Mouse (Mus musculus) lung, postnatal 0 days (tissue): ENCODE data around the gene Sh3glb1. TPM values are rescaled to one million over a fixed set of nuclear protein-coding genes. Genes with fewer than 3 reads are reported as not detected.

Experiments used
- ATAC-seq: fragments of 200-750 bp; cut with Nextera tagmentation; 2 replicates; pipeline ENCODE4 v1.8.0; 2017; ENCODE audit warnings: moderate library complexity
- DNase-seq: peaks from one replicate; pipeline ENCODE4 v3.0.0-alpha.2; 2016; ENCODE audit warnings: low spot score
- H3K27ac ChIP-seq: fragments of 300-500 bp; sonication (generic); 2 replicates; pipeline ENCODE4 v1.5.1; 2014; ENCODE audit warnings: antibody characterized with exemption, mild to moderate bottlenecking, low read length, mixed read lengths
- H3K27me3 ChIP-seq: fragments of 300-500 bp; sonication (generic); replicated peaks from 2 replicates; pipeline ENCODE4 v1.6.1; 2014; ENCODE audit warnings: low read length, mixed read lengths; ENCODE audit not compliant: insufficient read depth
- H3K36me3 ChIP-seq: fragments of 300-500 bp; sonication (generic); 2 replicates; pipeline ENCODE4 v1.6.1; 2014; ENCODE audit warnings: low read length, mixed read lengths; ENCODE audit not compliant: insufficient read depth
- H3K4me1 ChIP-seq: fragments of 300-500 bp; sonication (generic); 2 replicates; pipeline ENCODE4 v1.6.1; 2014; ENCODE audit warnings: antibody characterized with exemption, low read depth, low read length, mixed read lengths; ENCODE audit not compliant: insufficient read depth
- H3K4me2 ChIP-seq: fragments of 300-500 bp; sonication (generic); replicated peaks from 2 replicates; pipeline ENCODE4 v1.6.1; 2014; ENCODE audit warnings: low read depth, mild to moderate bottlenecking, low read length, moderate library complexity, mixed read lengths
- H3K4me3 ChIP-seq: fragments of 300-500 bp; sonication (generic); 2 replicates; pipeline ENCODE4 v1.5.1; 2014; ENCODE audit warnings: low read depth, low read length
- H3K9ac ChIP-seq: fragments of 300-500 bp; sonication (generic); replicated peaks from 2 replicates; pipeline ENCODE4 v1.6.1; 2014; ENCODE audit warnings: low read depth, mild to moderate bottlenecking
- H3K9me3 ChIP-seq: fragments of 300-500 bp; sonication (generic); 2 replicates; pipeline ENCODE4 v1.6.1; 2016; ENCODE audit warnings: low read length, mixed read lengths
- CTCF ChIP-seq: IDR thresholded peaks from 2 replicates; pipeline ENCODE4 v1.5.1; 2016; ENCODE audit warnings: antibody characterized with exemption, mild to moderate bottlenecking
- EP300 ChIP-seq: IDR thresholded peaks from 2 replicates; pipeline ENCODE4 v1.6.1; 2016; ENCODE audit warnings: antibody characterized with exemption, mild to moderate bottlenecking, control low read depth
- WGBS: fragments of 180-500 bp; shearing (Covaris S2); extraction: QIAGEN DNeasy Blood & Tissue Kit; methylation state at CpG from one replicate; pipeline ENCODE4 v1.1.7; 2014; 5-methylcytosine and 5-hydroxymethylcytosine counted together
- polyA plus RNA-seq: library from polyadenylated mRNA; unstranded; fragments of >200 nt; fragmentation: Nextera tagmentation; extraction: Ambion mirVana; gene quantifications from 2 replicates; pipeline ENCODE4 v1.2.1, GENCODE M21; 2015

The Sh3glb1 gene
- polyA plus RNA-seq, 1 experiment from 2014 or later = 173 TPM

DNA sequence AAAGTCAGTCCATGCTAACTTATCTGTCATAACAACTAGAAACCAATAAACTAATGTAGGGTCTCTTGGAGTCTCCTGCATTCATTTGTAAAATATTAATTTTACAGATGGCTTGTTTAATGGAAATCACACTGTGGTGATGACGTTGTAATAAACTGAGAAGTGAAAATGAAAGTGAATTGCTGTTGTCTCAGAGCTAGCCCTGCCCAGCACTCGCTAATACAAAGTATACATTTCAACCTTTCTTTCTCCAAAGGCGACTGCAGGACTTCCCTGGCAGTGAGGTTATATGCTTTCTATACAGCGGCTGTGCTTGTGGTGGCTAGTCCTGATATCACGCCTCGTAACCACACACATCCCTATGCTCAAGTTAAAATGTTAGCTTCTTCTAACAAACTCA lies 16.2 kb downstream of the Sh3glb1 start:
- Histone ChIP-seq H3K4me1 (no peaks in the 10 kb centered on the region), H3K27me3 (no peaks in the 10 kb centered on the region), H3K36me3 (peaks cover 17% of the 10 kb centered on the region; the same call in 1 of the 2 replicates), H3K4me2 (no peak overlapping the region), H3K27ac (no peak overlapping the region), H3K9me3 (no peaks in the 10 kb centered on the region), H3K4me3 (no peak overlapping the region), H3K9ac (no peak overlapping the region)
- DNase-seq (no peak), ATAC-seq (no peak)
- TF ChIP-seq CTCF = no peak
- 69% methylated on average over 6 of the region's 6 CpGs for WGBS

DNA sequence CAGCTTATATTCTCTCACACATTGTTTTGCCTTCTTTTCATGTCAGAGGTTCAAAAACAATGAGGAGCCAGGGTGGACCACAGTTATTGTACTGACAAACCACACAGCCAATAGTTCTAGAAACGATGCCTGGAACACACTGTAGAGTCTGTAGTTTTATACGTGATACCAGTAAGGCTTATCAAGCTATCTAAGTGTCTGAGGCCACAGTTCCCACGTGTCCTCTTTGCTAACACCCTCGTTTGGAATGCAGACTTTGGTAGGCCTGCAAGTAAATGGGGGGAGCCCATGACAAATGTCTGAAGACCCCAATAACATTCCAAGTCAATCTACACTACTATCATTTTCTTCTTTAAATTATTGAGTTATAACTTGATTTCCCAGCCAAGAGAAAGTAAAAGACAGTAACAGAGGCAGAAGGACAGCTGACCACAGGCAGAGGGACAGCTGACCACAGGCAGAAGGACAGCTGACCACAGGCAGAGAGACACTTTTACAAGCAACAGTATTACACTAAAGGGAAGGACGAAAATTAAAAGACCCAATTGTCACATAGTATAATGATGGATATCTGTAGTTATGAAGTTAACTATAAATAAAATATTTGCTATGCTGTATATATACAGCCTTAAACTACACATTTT lies 21.2 kb downstream of the Sh3glb1 start:
- Histone ChIP-seq H3K9ac (no peak overlapping the region), H3K4me1 (no peaks in the 10 kb centered on the region), H3K36me3 (peaks cover 21% of the 10 kb centered on the region), H3K4me2 (no peak overlapping the region), H3K4me3 (no peak overlapping the region), H3K27ac (no peak overlapping the region), H3K9me3 (no peaks in the 10 kb centered on the region), H3K27me3 (no peaks in the 10 kb centered on the region)
- DNase-seq (no peak), ATAC-seq (no peak)
- WGBS = 76% methylated on average over 5 of the region's 5 CpGs
- TF ChIP-seq EP300 (no peak), CTCF (no peak)

DNA sequence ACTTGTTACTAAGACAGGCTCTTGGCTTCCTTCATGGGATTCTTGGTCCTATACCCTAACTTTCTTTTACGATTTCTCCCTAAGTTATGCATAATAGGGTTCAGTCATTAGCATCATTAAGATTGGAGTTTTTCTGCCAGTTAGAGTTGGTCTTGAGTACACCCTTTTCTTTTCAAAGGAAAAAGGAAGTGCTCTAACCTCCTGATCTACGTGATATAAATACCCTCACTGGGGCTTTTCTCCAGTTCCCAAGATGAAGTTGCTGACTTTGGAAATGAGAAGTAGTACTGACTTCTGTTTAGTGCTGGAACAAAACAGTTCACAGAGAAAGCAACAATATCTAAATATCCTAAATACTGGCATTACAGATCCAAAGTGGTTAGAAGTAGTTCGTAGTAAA lies 22.2 kb downstream of the Sh3glb1 start:
- H3K4me2 ChIP-seq = no peak overlapping the region
- H3K4me3 ChIP-seq = no peak overlapping the region
- H3K27me3 ChIP-seq = no peaks in the 10 kb centered on the region
- ATAC-seq (no peak), DNase-seq (no peak)
- WGBS = 64% methylated on average over 3 of the region's 3 CpGs
- H3K27ac ChIP-seq = no peak overlapping the region
- H3K9me3 ChIP-seq = no peaks in the 10 kb centered on the region
- no peaks in the 10 kb centered on the region for H3K4me1 ChIP-seq
- H3K36me3 ChIP-seq = peaks cover 21% of the 10 kb centered on the region
- TF ChIP-seq EP300 (no peak), CTCF (no peak)
- no peak overlapping the region for H3K9ac ChIP-seq

DNA sequence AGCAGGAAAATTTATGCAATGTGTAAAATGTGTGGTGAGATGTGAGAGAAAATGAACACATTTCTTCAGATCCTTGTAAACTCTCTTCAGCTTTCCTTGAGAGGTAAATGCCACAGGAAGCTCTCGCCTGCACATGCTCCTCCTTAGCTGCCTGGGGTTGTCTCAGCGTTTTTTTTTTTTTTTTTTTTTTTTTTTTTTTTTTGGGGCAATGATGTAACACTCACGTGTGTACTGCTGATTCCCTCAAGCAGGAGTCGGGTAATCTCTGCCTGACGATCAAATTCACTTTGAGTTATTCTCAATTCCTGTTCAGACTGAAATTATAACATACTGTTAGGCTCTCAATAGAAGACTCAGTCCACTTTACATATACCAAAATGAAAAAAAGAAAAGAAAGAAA lies 23.0 kb downstream of the Sh3glb1 start:
- no peak for DNase-seq
- no peak overlapping the region for H3K27ac ChIP-seq
- no peak overlapping the region for H3K4me3 ChIP-seq
- TF ChIP-seq CTCF (no peak), EP300 (no peak)
- ATAC-seq = no peak
- no peaks in the 10 kb centered on the region for H3K9me3 ChIP-seq
- 54% methylated on average over 5 of the region's 5 CpGs for WGBS
- H3K36me3 ChIP-seq = peaks cover 19% of the 10 kb centered on the region
- H3K27me3 ChIP-seq = no peaks in the 10 kb centered on the region
- H3K4me1 ChIP-seq = no peaks in the 10 kb centered on the region
- H3K4me2 ChIP-seq = no peak overlapping the region
- no peak overlapping the region for H3K9ac ChIP-seq

DNA sequence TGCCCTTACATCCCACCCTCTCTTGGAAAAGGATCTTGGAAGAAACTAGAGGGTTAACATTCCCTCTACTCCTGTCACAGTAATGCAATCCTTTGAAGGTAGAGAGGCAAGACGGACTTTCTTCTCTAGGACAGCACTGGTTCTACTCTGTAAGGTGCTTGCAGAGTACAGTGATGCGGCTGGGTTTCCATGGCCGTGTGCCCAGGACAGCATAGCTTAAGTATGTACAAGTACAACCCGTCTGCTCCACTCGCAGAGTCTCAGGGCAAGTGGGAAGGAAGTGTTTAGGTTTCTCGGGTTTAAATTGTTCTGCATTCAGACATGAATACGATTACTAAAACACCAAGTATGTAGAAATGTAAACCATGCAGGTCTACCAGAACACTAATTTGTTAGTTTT lies 25.2 kb downstream of the Sh3glb1 start:
- H3K4me1 ChIP-seq = no peaks in the 10 kb centered on the region
- ATAC-seq (no peak), DNase-seq (no peak)
- H3K4me2 ChIP-seq = no peak overlapping the region
- H3K4me3 ChIP-seq = no peak overlapping the region
- 71% methylated on average over 7 of the region's 7 CpGs for WGBS
- H3K36me3 ChIP-seq = peaks cover 20% of the 10 kb centered on the region
- H3K9ac ChIP-seq = no peak overlapping the region
- H3K27ac ChIP-seq = no peak overlapping the region
- no peaks in the 10 kb centered on the region for H3K9me3 ChIP-seq
- H3K27me3 ChIP-seq = no peaks in the 10 kb centered on the region
- TF ChIP-seq EP300 (no peak), CTCF (no peak)

DNA sequence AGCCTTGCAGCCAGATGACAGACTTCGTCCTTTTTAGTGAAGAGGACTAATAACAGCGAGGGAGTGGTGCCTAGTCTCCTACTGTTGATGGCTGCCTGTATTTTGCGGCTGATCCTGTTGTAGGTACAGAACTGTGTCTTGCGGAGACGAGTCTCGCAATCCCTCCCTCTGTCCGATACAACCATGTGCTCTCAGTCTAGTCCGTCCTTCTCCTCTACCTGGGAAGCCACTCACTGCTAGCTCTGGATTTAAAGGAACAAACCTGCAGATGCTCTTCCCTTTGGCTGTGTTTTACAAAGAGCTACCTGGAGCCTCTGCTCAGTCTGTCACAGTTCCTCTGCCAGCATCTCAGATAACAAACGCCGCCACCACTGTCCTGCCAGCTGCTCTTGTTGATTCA lies 26.1 kb downstream of the Sh3glb1 start:
- H3K9ac ChIP-seq = no peak overlapping the region
- no peaks in the 10 kb centered on the region for H3K4me1 ChIP-seq
- ATAC-seq = no peak
- no peaks in the 10 kb centered on the region for H3K27me3 ChIP-seq
- H3K36me3 ChIP-seq = peaks cover 17% of the 10 kb centered on the region
- WGBS = 88% methylated on average over 10 of the region's 10 CpGs
- DNase-seq = no peak
- no peak overlapping the region for H3K27ac ChIP-seq
- TF ChIP-seq CTCF (no peak), EP300 (no peak)
- no peak overlapping the region for H3K4me3 ChIP-seq
- no peak overlapping the region for H3K4me2 ChIP-seq
- H3K9me3 ChIP-seq = no peaks in the 10 kb centered on the region

DNA sequence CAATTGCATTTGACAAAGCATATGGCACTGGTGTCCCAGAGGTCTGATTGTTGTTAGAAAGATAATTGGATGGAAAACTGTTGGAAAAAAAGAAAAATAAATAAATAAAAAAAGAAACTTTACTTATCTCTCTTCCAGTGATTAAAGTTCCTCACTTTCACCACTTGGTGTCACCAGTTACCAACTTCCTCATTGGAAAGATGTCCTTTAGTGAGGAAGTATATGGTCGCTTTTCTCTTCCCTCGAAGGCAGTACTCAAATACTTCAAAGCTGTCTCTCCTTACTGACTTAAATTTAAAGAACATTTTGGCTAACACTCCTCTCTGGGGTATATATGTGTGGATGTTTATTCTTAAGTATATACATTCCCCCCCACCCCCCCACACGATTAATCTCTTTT lies 28.1 kb downstream of the Sh3glb1 start:
- Histone ChIP-seq H3K9me3 (no peaks in the 10 kb centered on the region), H3K4me3 (no peak overlapping the region), H3K36me3 (peaks cover 15% of the 10 kb centered on the region), H3K27me3 (no peaks in the 10 kb centered on the region), H3K27ac (no peak overlapping the region), H3K4me2 (no peak overlapping the region), H3K9ac (no peak overlapping the region), H3K4me1 (no peaks in the 10 kb centered on the region)
- TF ChIP-seq EP300 (no peak), CTCF (peak; percentile 78)
- ATAC-seq = 0 out of 2 replicates have a peak, but pooled peaks have one; percentile 29
- peak; percentile 81 for DNase-seq
- 28% methylated on average over 3 of the region's 3 CpGs for WGBS
